Mouse (Mus musculus): ENCODE measurements around the gene Parvb. TPM values are rescaled to one million over a fixed set of nuclear protein-coding genes. Genes with fewer than 3 reads are reported as not detected.

Gene Parvb
- polyA plus RNA-seq, 1 experiment from 2014 or later: 5.3 TPM

DNA sequence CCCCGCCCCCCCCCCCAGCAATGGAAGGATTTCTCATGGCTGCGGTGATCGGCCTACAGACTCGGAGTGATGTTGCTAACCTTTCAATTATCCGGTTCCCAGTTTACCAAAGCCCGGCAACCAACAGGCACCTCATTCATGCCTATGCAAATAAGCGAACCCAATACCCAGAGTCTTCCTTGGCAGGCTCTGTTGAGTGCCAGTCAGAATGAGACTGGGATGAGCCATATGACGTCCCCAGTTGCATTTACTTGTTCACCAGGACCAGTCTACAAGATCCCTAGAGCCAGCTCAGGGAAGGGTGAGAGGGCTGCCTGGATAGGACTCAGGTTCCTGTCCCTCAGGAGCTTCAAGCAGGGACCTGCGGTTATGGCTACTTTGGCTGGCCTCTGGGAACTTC lies 62.5 kb downstream of the Parvb start:
- H3K9ac ChIP-seq: no peak overlapping the region
- no peaks in the 10 kb centered on the region; the same call in 1 of the 2 replicates for H3K4me1 ChIP-seq (replicated peaks)
- no peaks in the 10 kb centered on the region for H3K36me3 ChIP-seq (replicated peaks)
- no peaks in the 10 kb centered on the region for H3K9me3 ChIP-seq (replicated peaks)
- WGBS (ENCODE audit: insufficient replicate concordance): 83% methylated on average over 9 of the region's 9 CpGs
- ATAC-seq (ENCODE audit: insufficient read depth): no peak
- no peak overlapping the region for H3K4me3 ChIP-seq (replicated peaks)
- H3K4me2 ChIP-seq: no peak overlapping the region
- H3K27ac ChIP-seq (replicated peaks): no peak overlapping the region
- H3K27me3 ChIP-seq: no peaks in the 10 kb centered on the region

DNA sequence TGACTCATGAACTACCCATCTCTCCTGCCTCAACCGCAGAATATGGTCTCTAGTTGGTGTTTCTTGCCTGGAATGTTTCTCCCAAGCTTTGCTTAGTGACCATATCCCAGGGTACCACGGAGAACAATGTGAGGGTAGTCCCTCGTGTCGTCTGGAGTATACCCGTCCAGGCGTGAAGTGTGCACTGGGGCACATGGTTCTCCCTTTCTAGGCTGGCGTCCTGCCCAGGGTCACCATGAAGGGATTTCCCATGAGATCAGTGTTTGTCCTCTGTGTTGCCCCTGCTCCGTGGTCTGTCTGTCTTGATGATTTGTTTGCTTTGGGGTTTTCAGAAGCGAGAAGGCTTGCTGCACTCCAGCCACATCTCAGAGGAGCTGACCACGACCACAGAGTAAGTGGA lies 63.4 kb downstream of the Parvb start:
- no peak overlapping the region for H3K4me3 ChIP-seq (replicated peaks)
- WGBS (ENCODE audit: insufficient replicate concordance): 67% methylated on average over 10 of the region's 10 CpGs
- no peak overlapping the region for H3K9ac ChIP-seq
- H3K9me3 ChIP-seq (replicated peaks): no peaks in the 10 kb centered on the region
- H3K4me1 ChIP-seq (replicated peaks): no peaks in the 10 kb centered on the region; the same call in 1 of the 2 replicates
- no peaks in the 10 kb centered on the region for H3K36me3 ChIP-seq (replicated peaks)
- no peak overlapping the region for H3K4me2 ChIP-seq
- no peak for ATAC-seq (ENCODE audit: insufficient read depth)
- H3K27me3 ChIP-seq: no peaks in the 10 kb centered on the region
- H3K27ac ChIP-seq (replicated peaks): no peak overlapping the region

DNA sequence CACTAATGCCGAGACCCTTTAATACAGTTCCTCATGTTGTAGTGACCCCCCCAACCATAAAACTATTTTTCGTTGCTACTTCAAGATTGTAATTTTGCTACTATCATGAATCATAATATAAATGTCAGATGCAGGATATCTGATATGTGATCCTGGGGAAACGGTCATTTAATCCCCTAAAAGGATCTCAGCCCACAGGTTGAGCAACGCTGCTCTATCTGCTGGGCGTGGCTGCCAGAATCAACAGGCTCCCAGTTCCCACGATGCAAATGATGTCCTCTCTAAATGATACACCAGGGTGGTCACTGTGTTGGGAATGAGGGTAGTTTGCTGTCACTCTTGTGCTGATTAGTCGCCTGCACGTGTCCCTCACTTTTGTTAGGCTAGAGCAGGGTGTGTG lies 65.6 kb downstream of the Parvb start:
- no peak for ATAC-seq (ENCODE audit: insufficient read depth)
- Histone ChIP-seq H3K9me3 (replicated peaks) (no peaks in the 10 kb centered on the region), H3K27ac (replicated peaks) (no peak overlapping the region), H3K4me3 (replicated peaks) (no peak overlapping the region), H3K36me3 (replicated peaks) (no peaks in the 10 kb centered on the region), H3K9ac (no peak overlapping the region), H3K4me1 (replicated peaks) (peaks cover under 1% of the 10 kb centered on the region; the same call in 1 of the 2 replicates), H3K27me3 (no peaks in the 10 kb centered on the region), H3K4me2 (no peak overlapping the region)
- 41% methylated on average over 8 of the region's 8 CpGs for whole genome bisulfite sequencing (ENCODE audit: insufficient replicate concordance)

DNA sequence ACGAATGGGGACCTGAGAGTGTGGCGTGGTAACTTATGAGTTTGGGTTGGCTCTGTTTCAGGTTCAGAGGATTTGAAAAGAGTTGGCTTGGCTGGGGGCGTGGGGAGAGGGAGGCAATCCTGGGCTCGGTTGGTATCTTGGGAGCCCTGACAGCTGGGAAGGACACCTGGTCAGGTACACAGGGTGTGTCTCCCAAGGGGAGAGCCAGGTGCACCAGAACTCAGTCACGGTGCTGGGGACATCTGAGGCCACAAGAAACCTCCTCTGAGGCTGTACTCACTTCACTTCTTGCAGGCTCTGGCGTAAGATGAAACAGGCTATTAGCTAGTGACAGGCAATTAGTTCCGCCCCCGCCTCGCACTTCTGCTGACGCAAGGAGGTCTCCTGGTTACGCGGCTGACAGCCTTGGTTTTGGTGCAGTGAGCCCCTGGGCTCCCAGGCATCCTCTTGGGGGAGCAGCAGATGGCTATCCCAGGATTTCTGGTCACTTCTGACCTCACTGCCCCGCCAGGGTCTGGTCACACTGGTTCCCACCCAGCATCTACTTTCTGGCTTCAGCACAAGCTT lies 67.0 kb downstream of the Parvb start:
- Histone ChIP-seq H3K4me1 (replicated peaks) (peaks cover 13% of the 10 kb centered on the region), H3K36me3 (replicated peaks) (no peaks in the 10 kb centered on the region), H3K9me3 (replicated peaks) (no peaks in the 10 kb centered on the region), H3K27me3 (no peaks in the 10 kb centered on the region), H3K27ac (replicated peaks) (no peak overlapping the region), H3K9ac (no peak overlapping the region), H3K4me2 (no peak overlapping the region), H3K4me3 (replicated peaks) (no peak overlapping the region)
- 57% methylated on average over 13 of the region's 13 CpGs for WGBS (ENCODE audit: insufficient replicate concordance)
- no peak for ATAC-seq (ENCODE audit: insufficient read depth)

GRCm38 (mm10) chr15:84299662-84300333 lies 68.0 kb downstream of the Parvb start:
- Histone ChIP-seq H3K4me3 (replicated peaks) (no peak overlapping the region), H3K4me2 (no peak overlapping the region), H3K9me3 (replicated peaks) (no peaks in the 10 kb centered on the region), H3K27me3 (no peaks in the 10 kb centered on the region), H3K4me1 (replicated peaks) (peaks cover 13% of the 10 kb centered on the region), H3K9ac (no peak overlapping the region), H3K27ac (replicated peaks) (no peak overlapping the region), H3K36me3 (replicated peaks) (no peaks in the 10 kb centered on the region)
- WGBS (ENCODE audit: insufficient replicate concordance): 62% methylated on average over 9 of the region's 9 CpGs
- no peak for ATAC-seq (ENCODE audit: insufficient read depth)

GRCm38 (mm10) chr15:84300591-84300990 lies 68.7 kb downstream of the Parvb start:
- 65% methylated on average over 2 of the region's 2 CpGs for WGBS (ENCODE audit: insufficient replicate concordance)
- Histone ChIP-seq H3K4me3 (replicated peaks) (no peak overlapping the region), H3K9me3 (replicated peaks) (no peaks in the 10 kb centered on the region), H3K4me1 (replicated peaks) (peaks cover 13% of the 10 kb centered on the region), H3K27me3 (no peaks in the 10 kb centered on the region), H3K9ac (no peak overlapping the region), H3K4me2 (no peak overlapping the region), H3K36me3 (replicated peaks) (no peaks in the 10 kb centered on the region), H3K27ac (replicated peaks) (no peak overlapping the region)
- ATAC-seq (ENCODE audit: insufficient read depth): no peak

GRCm38 (mm10) chr15:84301026-84301425 lies 69.2 kb downstream of the Parvb start:
- Histone ChIP-seq H3K4me2 (no peak overlapping the region), H3K27ac (replicated peaks) (no peak overlapping the region), H3K4me1 (replicated peaks) (peaks cover 13% of the 10 kb centered on the region), H3K4me3 (replicated peaks) (no peak overlapping the region), H3K9me3 (replicated peaks) (no peaks in the 10 kb centered on the region), H3K27me3 (no peaks in the 10 kb centered on the region), H3K36me3 (replicated peaks) (no peaks in the 10 kb centered on the region), H3K9ac (no peak overlapping the region)
- WGBS (ENCODE audit: insufficient replicate concordance): 47% methylated on average over 7 of the region's 7 CpGs
- ATAC-seq (ENCODE audit: insufficient read depth): no peak

GRCm38 (mm10) chr15:84301641-84302420 lies 70.0 kb downstream of the Parvb start:
- H3K27me3 ChIP-seq: no peaks in the 10 kb centered on the region
- no peak overlapping the region for H3K27ac ChIP-seq (replicated peaks)
- no peak overlapping the region for H3K9ac ChIP-seq
- H3K4me2 ChIP-seq: no peak overlapping the region
- peaks cover 13% of the 10 kb centered on the region for H3K4me1 ChIP-seq (replicated peaks)
- H3K4me3 ChIP-seq (replicated peaks): no peak overlapping the region
- H3K9me3 ChIP-seq (replicated peaks): no peaks in the 10 kb centered on the region
- WGBS (ENCODE audit: insufficient replicate concordance): 65% methylated on average over 8 of the region's 8 CpGs
- no peak for ATAC-seq (ENCODE audit: insufficient read depth)
- 0 out of 2 replicates have a peak, but pooled peaks cover 1% of the 10 kb centered on the region for H3K36me3 ChIP-seq (replicated peaks)

GRCm38 (mm10) chr15:84303264-84303663 lies 71.4 kb downstream of the Parvb start:
- Histone ChIP-seq H3K27me3 (no peaks in the 10 kb centered on the region), H3K4me1 (replicated peaks) (peaks cover 13% of the 10 kb centered on the region), H3K4me2 (no peak overlapping the region), H3K27ac (replicated peaks) (no peak overlapping the region), H3K36me3 (replicated peaks) (0 out of 2 replicates have a peak, but pooled peaks cover 5% of the 10 kb centered on the region), H3K4me3 (replicated peaks) (no peak overlapping the region), H3K9ac (no peak overlapping the region), H3K9me3 (replicated peaks) (no peaks in the 10 kb centered on the region)
- ATAC-seq (ENCODE audit: insufficient read depth): 0 out of 2 replicates have a peak, but pooled peaks have one; percentile 12
- 47% methylated on average over 10 of the region's 10 CpGs for WGBS (ENCODE audit: insufficient replicate concordance)

DNA sequence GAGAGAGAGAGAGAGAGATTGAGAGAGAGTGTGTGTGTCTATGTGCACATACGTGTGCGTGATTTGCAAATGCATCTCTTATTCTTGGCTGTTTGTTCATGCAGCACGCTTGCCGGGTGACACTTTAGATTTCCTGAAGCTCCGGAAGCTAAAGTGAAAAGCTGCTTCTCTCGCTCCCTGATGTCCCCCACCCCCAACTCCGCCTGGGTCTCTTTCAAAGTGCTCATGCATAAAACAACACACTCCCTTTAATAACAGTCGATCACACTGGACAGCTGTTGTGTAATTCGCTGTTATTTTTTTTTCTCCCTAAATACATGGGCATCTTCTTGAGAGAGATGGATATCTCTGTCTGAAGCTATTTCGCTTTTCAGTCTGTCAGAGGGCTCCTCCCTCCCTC lies 73.5 kb downstream of the Parvb start:
- H3K9ac ChIP-seq: no peak overlapping the region
- 0 out of 2 replicates have a peak, but pooled peaks cover 5% of the 10 kb centered on the region for H3K36me3 ChIP-seq (replicated peaks)
- H3K9me3 ChIP-seq (replicated peaks): no peaks in the 10 kb centered on the region
- WGBS (ENCODE audit: insufficient replicate concordance): 66% methylated on average over 10 of the region's 10 CpGs
- H3K4me3 ChIP-seq (replicated peaks): no peak overlapping the region
- no peak overlapping the region for H3K27ac ChIP-seq (replicated peaks)
- no peak for ATAC-seq (ENCODE audit: insufficient read depth)
- H3K4me2 ChIP-seq: no peak overlapping the region
- H3K27me3 ChIP-seq: no peaks in the 10 kb centered on the region
- H3K4me1 ChIP-seq (replicated peaks): peaks cover 20% of the 10 kb centered on the region

DNA sequence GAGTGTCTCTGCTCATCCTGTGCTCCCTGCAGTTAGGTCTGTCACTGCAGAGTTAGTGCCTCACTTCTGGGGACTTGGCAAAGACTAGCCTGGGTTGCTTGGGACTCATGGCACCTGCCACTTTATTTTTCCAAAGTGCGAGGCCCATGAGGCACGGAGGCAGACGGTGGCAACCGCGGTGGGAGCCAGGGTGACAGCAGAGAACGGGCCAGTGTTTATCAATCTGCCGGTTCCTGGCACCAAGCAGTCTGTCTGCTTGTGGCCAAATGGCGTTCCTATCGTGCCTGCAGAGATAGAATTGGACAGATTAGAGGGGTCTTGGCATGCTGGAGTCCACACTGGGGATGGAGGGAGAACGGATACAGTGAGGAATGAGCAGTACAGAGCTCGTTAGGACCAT lies 78.4 kb downstream of the Parvb start:
- no peak for ATAC-seq (ENCODE audit: insufficient read depth)
- H3K27ac ChIP-seq (replicated peaks): no peak overlapping the region
- no peaks in the 10 kb centered on the region for H3K27me3 ChIP-seq
- H3K9me3 ChIP-seq (replicated peaks): no peaks in the 10 kb centered on the region
- H3K9ac ChIP-seq: no peak overlapping the region
- no peak overlapping the region for H3K4me3 ChIP-seq (replicated peaks)
- peak overlapping the region; percentile 35; the same call in 1 of the 2 replicates for H3K4me2 ChIP-seq
- 0 out of 2 replicates have a peak, but pooled peaks cover 5% of the 10 kb centered on the region for H3K36me3 ChIP-seq (replicated peaks)
- peaks cover 53% of the 10 kb centered on the region for H3K4me1 ChIP-seq (replicated peaks)
- 41% methylated on average over 11 of the region's 11 CpGs for WGBS (ENCODE audit: insufficient replicate concordance)

All from liver, embryonic 15.5 days (tissue).